Mouse (Mus musculus) left cerebral cortex, postnatal 36 days (tissue): ENCODE data around the gene Gspt1. TPM values are rescaled to one million over a fixed set of nuclear protein-coding genes. Genes with fewer than 3 reads are reported as not detected.
"Not testable (repeated sequence)": the region's sequence is repeated elsewhere in the genome, so short reads cannot be mapped to it uniquely, and the experiment has no call there.

Source experiments
- DNase-seq, 2 experiments: peaks; one replicate each; pipeline ENCODE4 v3.0.0; 2021 to 2022; ENCODE audit warnings: low spot score in 2 of 2, mixed read lengths in 1 of 2
- intact Hi-C: fragments of 180-260 bp; cut with DNase I; formaldehyde crosslinking; loops from one replicate; pipeline ENCODE4 v1.15.1; 2025
- total RNA-seq, 2 experiments: library from RNA; stranded (reverse); gene quantifications; 2 replicates each; pipeline ENCODE4 v1.2.3; 2021

The Gspt1 gene
- 10 to 100 TPM; 80.4 to 85.9 TPM for total RNA-seq

DNA sequence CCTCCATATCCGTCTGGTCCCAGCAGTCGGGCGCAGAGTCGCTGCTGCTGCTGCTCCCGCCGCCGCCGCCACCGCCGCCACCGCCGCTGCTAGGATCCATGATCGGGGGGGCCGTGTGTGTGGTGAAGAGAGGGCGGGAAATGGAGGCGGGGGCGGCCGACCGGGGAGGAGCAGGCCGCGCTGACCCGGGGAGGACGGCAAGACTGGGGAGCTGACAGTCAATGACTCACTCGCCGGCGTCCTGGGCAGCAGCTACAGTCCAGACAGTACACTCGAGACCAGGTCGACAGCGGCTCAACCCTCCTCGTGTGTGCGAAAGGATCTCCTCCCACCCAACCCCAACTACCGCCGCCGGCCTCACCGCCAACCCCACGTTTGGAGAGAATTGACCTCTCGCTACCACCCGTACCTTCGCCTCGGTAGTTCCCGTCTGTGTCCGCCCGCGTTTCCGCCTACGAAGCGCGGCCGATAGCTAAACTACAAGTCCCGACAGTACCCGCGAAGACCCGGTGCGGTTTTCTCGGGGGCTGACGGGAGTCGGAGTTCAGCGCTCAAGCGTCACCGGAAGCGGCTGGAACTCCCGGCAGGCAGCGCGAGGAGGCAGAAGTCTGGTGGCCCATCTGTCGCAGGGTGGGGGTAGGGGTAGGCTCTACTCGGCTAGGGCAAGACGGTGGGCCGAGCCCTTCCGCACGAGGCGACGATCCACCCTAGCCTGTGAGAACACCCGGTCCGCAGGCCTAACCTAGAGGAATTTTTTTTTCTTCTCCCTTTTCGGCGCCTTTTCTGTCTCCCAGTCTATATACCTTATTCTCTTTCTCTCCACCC lies at the start of gene Gspt1:
Gspt1 (minus strand) TSS at position 428 of the 825 bp plus-strand sequence.
- peak; percentile 99 for DNase-seq
- intact Hi-C loops: loop anchor here (1.0 to 5.0 kb wide), 4 partner anchors 51 to 163 kb away; partner anchors contain the start of genes Rsl1d1, Snx29 and Zc3h7a

DNA sequence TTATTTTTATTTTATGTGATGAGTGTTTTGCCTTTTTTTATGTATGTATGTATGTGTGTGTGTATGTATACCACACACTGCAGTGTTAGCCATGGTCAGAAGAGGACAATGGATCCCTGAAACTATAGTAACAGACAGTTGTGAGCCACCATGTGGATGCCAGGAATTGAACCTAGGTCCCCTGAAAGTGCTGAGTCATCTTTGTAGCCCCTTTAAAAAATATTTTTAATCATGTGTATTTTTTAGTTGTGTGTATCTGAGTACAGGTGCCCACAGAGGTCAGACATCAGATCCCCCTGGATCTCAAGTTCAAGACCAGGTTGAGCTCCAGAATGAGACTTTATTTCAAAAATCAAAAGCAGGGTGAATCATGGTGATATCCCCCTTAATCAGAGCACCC lies 49.6 kb upstream of the Gspt1 start:
- intact Hi-C loops: no loop called here
- DNase-seq: no peak

DNA sequence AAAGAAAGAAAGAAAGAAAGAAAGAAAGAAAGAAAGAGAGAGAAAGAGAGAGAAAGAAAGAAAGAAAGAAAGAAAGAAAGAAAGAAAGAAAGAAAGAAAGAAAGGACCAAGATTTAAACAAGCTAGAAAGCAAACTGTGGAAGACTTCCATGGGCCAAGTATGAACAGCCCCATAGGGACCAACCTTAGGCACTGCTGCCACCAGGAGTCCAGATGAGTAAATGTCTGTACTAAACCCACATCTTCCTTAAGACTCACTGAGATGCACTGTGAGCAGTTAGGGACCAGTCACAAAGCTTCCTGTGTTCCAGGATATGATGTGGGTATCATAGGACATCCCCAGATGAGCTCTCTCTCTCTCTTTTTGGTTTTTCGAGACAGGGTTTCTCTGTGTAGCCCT lies 43.6 kb upstream of the Gspt1 start:
- DNase-seq, intact Hi-C loops: not testable (repeated sequence)

DNA sequence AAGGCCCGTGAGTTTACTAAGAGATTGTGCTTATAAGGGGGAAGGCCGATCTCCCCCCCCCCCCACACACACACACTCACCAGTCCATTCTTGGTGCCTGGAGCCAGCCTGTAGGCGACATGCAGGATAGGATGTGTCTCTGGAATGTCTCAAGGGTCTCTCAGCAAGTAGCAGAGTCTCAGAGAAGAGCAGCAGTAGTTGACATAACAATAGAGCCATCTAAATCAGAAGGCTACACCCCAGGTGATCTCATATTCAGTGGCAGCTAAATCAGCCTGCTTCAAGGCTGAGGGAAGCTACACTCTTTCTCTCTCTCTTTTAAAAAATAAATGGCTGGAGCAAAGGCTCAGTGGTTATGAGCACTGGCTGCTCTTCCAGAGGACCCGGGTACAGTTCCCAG lies 41.5 kb upstream of the Gspt1 start:
- intact Hi-C loops, DNase-seq: not testable (repeated sequence)

- DNase-seq, intact Hi-C loops: not testable (repeated sequence)
Measured at GRCm38 (mm10) chr16:11288873-11289272, 34.7 kb upstream of the Gspt1 start.

GRCm38 (mm10) chr16:11285949-11286348 lies 31.8 kb upstream of the Gspt1 start:
- DNase-seq: no peak
- intact Hi-C loops: no loop called here

DNA sequence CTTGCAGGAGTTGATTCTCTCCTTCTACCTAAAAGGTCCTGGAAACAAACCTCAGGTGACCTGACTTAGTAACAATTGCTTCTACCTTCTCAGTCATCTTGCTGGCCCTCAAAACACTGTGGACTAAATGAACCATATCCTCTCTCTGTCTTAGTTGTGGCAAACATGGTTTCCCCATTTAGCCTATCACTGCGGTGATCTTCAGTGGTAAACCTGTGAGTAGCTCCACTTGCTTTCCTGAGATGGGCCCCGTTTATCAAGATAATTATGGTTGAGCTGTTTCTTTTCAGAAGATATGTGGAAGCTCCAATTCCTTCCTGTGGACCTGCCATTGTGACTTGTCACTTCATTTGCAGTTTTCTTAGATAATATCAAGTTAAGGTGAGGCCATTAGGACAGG lies 30.8 kb upstream of the Gspt1 start:
- intact Hi-C loops: no loop called here
- DNase-seq: no peak

DNA sequence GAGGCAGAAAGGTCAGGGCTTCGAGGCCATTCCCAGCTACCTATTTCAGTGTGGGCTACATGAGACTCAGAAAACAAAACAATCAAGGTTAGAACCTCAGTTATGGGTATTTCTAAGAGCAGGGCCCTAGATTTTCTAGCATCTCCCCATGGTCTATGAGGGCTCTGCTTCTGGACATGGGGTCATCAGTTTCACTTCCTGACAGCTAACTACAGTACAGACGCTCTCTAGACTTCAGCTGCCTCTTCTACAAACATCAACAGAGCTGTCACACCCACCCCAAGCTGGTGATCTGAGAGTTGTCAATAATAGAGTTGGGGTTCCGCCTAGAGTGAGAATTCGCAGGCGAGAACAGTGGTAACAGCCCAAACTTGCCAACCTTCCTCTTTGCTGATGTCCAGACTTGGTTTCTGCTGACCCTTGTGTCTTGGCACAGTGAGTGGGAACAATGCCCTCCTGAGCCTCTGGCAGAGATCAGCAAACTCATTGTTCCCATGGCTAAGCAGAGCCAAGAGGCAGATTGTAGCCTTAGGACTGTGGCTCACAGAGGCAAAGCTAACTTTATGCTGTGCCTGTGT lies 28.6 kb upstream of the Gspt1 start:
- intact Hi-C loops: no loop called here
- DNase-seq: peak; percentile 6 to 13

DNA sequence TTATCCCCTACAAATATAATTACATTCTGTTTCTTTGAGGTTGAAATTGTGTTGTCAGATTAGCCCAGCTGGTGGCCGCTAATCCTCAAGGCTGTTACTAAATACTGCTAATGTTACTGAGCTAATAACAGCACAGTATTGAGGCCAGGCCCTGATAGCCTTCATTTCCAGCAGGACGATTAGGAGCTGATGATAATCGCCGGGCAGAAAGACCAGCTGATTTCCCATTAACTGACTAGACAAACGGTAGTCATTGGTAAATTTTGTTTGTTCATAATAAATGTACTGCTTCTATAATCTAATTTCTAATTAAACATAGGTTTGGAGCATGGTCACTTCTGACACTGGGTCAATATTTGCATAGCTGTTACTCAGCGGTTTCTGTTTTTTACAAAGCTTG lies 24.7 kb upstream of the Gspt1 start:
- intact Hi-C loops: no loop called here
- no peak for DNase-seq

DNA sequence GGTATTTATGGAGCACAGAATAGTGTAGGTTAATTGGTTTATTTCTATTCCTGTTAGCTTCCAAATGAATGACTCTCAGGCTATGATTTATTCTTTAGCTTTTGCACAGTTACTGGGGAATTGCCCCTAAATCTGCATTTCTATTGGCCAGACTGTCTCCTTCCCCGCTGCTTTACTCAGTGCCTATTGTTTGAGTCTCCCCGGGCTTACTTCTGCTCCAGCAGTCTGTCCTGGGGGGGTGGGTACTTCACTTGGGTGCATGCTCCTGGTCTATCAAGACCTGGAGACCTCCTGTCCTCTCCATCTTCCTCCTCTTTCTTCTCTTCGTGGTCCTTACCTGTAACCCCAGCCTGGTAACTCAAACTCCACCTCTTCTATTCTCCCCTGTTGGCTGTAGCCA lies 22.8 kb upstream of the Gspt1 start:
- DNase-seq: no peak
- intact Hi-C loops: no loop called here

DNA sequence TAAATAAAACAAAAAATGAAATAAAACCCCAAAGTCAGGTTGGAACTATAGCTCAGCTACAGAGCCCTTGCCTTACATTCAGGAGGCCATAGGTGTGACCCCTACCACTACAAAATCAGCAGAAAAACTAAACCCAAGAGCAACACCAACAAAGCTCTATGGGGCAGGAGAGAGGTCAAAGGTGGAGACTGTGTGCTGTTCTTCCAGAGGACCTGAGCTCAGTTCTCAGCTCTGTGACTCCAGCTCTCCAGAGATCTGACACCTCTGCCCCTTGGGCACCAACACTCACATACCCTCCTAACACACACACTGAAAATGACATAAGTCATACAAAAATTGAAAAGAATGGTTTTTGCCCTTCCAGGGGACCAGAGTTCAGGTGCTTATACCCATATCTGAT lies 16.9 kb upstream of the Gspt1 start:
- intact Hi-C loops: no loop called here
- no peak for DNase-seq

DNA sequence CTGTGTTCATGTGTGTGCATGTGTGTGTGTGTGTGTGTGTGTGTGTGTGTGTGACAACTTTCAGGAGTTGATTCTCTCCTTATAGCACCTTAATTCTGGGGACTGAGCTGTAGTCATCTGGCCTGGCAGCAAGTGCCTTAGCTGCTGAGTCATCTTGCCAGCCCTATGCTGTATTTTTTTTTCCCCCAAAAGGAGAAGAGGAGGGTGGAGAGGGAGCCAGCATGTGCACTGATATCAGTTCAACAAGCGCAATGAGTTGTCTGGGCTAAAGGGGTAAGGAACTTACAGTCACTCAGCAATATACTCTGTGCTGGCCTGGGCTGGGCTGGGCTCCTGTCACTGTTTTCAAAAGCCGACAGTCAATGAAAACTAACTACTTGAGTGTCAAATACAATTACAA lies 16.5 kb upstream of the Gspt1 start:
- DNase-seq: no peak
- intact Hi-C loops: no loop called here

DNA sequence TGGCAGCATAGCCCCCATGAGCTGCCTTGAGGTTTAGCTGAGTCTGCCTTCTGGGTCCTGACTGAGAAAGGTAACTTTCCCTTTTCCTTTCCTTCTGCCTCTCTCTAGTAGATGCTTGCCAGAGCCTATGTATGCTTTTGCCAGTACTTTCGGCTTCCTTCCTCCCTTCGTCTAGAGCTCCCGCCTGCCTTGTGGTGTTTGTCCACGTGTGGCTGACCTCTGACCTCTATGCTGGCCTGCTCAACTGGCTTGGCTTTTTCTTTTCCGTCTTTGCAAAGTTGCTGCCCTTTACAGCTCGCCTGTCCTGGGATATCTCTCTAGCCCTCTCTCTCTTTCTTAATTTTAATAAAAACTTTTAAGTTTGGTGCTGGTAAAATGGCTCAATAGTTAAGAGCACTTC lies 15.7 kb upstream of the Gspt1 start:
- intact Hi-C loops: no loop called here
- DNase-seq: no peak

GRCm38 (mm10) chr16:11266556-11266955 lies 12.4 kb upstream of the Gspt1 start:
- intact Hi-C loops: no loop called here
- DNase-seq: no peak

GRCm38 (mm10) chr16:11263266-11263665 lies 9.1 kb upstream of the Gspt1 start:
- intact Hi-C loops: no loop called here
- DNase-seq: no peak

DNA sequence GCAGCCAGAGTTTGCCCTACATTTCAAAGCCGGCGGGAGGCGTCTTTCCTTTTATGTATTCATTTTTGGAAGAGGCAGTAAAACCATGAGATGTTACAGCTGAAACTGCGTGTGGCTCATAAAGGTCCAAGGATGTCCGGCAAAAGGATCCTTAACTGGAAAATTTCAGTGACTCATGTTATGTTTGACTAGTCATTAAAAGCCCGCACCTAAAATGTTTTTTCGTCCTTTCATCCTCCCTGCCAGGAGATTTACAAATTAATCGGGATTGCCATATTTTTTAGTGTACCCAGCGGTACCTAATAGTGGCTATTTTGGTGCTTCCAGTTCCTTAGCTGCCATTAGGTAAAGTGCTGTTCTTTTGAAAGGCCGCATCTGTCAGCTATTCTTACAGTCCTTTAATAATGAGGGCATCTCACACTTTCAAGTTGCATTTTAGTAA lies 619 bp upstream of the Gspt1 start:
- DNase-seq: no peak
- intact Hi-C loops: loop anchor here (1.0 to 5.0 kb wide), 4 partner anchors 52 to 163 kb away; partner anchors contain the start of genes Rsl1d1, Snx29 and Zc3h7a

- intact Hi-C loops: loop anchor here (5.0 kb wide), 1 partner anchor 164 kb away; no protein-coding TSS in a partner anchor
- DNase-seq: peak; percentile 41 to 44
Measured at GRCm38 (mm10) chr16:11253065-11253831, 877 bp downstream of the Gspt1 start.

GRCm38 (mm10) chr16:11247791-11248190 lies 6.3 kb downstream of the Gspt1 start:
- DNase-seq: no peak
- intact Hi-C loops: no loop called here

GRCm38 (mm10) chr16:11245767-11246166 lies 8.4 kb downstream of the Gspt1 start:
- no peak for DNase-seq
- intact Hi-C loops: no loop called here

DNA sequence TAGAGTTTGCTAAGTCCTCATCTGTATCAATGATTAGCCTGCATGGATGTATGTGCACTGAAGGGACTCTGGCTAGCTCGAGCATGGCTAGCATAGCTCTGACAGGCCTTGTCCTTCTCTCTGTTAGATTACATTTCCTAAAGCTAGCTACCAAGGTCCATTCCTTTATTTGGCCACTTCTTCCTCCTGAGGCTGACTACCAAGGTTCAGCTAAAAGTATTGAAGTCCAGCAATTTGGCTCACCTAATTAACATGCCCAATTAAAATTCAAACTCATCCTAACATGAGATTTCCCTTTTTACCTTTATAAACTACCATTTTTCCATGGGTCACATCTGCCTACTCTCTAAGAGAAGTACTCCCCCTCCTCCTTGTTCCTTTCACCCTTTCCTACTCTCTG lies 11.7 kb downstream of the Gspt1 start:
- intact Hi-C loops: no loop called here
- DNase-seq: no peak
